Mouse (Mus musculus) WW6 (cell line): ENCODE measurements at regions not wholly inside any gene's neighbourhood (a gene's known extent, or its start where the extent isn't known, plus 50 kb on each side); places are given as distances from the start of the nearest gene placed in this dataset.

Experiments
- DNase-seq: peaks from one replicate; pipeline ENCODE4 v3.0.0-alpha.2; 2013; ENCODE audit warnings: low read depth, low spot score

GRCm38 (mm10) chr11:112718547-112718946, 63.5 kb upstream of the Sox9 start:
- no peak for DNase-seq

GRCm38 (mm10) chr11:112720652-112721051, 61.4 kb upstream of the Sox9 start:
- DNase-seq = no peak

DNA sequence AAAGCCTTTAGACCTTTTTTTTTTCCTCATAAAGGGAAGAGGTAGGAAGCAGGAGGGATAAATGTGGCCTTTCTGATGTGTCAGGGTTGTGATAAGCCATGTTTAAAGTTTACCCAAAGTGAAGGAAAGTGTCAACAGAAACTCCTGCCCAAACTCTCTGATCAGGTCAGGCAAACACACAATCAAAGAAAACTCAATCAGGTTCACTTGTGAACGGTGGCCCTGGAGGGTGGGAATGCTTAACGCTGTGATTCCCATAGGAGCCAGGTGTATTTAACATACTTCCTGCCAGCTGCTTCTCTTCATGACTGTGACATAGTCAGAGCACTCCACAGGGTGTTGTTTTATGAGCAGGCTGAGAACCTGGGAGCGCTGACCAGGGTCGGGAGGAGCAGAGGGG, 59.1 kb upstream of the Sox9 start:
- DNase-seq = no peak

DNA sequence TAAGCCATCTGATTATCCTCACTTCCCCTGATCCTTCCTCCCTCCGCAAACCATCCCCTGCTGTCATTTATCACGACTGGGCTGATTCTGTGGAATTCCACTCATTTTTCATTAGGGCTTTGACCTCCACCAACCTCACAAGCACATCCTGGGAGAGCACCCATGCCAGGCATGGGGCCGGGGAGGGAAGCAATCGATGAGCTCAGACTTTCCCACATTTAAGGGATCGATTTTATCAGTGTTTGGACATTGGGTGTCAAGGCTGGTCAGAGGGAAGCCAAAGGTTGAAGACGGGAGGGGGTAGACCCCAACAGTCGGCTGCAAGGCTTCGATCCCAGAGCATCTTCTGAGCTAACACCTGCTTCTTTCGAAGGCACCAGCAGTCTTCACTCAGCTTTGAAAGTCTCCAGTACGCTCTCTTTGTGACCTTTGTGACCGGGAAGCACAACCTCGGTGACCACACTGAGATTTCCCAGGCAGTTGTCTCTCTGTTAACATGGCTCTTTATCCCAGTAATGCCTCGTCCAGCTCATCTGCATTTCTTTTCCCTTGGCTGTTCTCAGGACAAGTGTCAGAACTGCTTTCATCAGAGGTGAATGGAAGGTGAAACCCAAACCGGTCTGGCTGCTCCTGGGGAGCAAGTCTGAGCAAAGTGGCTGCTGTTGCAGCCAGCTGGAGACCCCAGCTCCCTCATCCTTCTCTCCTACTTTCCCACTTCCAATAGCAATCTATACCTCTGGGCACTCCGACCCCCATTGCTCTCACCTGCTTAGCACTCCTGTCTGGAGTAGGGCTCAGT, 53.7 kb upstream of the Sox9 start:
- no peak for DNase-seq
